Comparison of ENCODE assay signal across 10 mouse cellular contexts in the genomic region with DNA sequence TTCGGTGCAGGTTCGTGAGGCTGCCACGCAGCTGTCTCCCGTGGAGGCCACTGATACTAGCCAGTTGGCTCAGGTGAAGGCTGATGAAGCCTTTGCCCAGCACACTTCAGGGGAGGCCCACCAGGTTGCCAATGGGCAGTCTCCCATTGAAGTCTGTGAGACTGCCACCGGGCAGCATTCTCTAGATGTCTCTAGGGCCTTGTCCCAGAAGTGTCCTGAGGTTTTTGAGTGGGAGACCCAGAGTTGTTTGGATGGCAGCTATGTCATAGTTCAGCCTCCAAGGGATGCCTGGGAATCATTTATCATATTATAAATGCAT. TPM values are rescaled to one million over a fixed set of nuclear protein-coding genes. Genes with fewer than 3 reads are reported as not detected.
A peak's percentile ranks its signal among the peaks of the same experiment; 100 is the strongest.
DNase-seq lines count a peak whose midpoint lies in the region; ATAC-seq and TF ChIP-seq lines count a peak whose summit lies in the region.
"Had no signal": no experiment of that assay in that cellular context is flagged by ENCODE, and none has a peak within 500 bp of the region (broad histone marks: within the 10 kb centered on the region; RNA-seq: fewer than 3 reads in every experiment).

No protein-coding gene starts in this region.

- H3K27ac ChIP-seq in heart, embryonic 10.5 days = peak overlapping the region; percentile 71
- no peak overlapping the region for H3K27ac ChIP-seq in forebrain, postnatal 0 days (ENCODE audit: low read depth, low read length)
- no peak overlapping the region for H3K27ac ChIP-seq in liver, embryonic 15.5 days (replicated peaks)

- peaks cover 59% of the 10 kb centered on the region for H3K27me3 ChIP-seq in heart, embryonic 10.5 days (ENCODE audit: insufficient read depth, poor library complexity, severe bottlenecking)
- peaks cover 28% of the 10 kb centered on the region for H3K27me3 ChIP-seq in E14TG2a.4 (ENCODE audit: insufficient read depth, low read length)
- peaks cover 25% of the 10 kb centered on the region for H3K27me3 ChIP-seq in forebrain, postnatal 0 days (ENCODE audit: insufficient read depth, low read length)
- peaks cover 48% of the 10 kb centered on the region for H3K27me3 ChIP-seq in liver, embryonic 15.5 days

- peak overlapping the region; percentile 57 for H3K4me2 ChIP-seq in forebrain, postnatal 0 days (ENCODE audit: low read depth)
- H3K4me2 ChIP-seq in liver, embryonic 15.5 days = peak overlapping the region; percentile 71

- H3K9me3 ChIP-seq in heart, embryonic 10.5 days = no peaks in the 10 kb centered on the region
- H3K9me3 ChIP-seq in E14TG2a.4 (ENCODE audit: low read length) = no peaks in the 10 kb centered on the region
- H3K9me3 ChIP-seq in forebrain, postnatal 0 days (ENCODE audit: low read length) = no peaks in the 10 kb centered on the region
- no peaks in the 10 kb centered on the region for H3K9me3 ChIP-seq in liver, embryonic 15.5 days (replicated peaks)

- H3K4me3 ChIP-seq in heart, embryonic 10.5 days = peak overlapping the region; percentile 63
- H3K4me3 ChIP-seq in E14TG2a.4 (replicated peaks; ENCODE audit: low read length) = peak overlapping the region; percentile 81
- peak overlapping the region; percentile 30 for H3K4me3 ChIP-seq in forebrain, postnatal 0 days (ENCODE audit: low read depth, low read length)
- H3K4me3 ChIP-seq in liver, embryonic 15.5 days (replicated peaks) = peak overlapping the region; percentile 48; the same call in 1 of the 2 replicates

- no peak for DNase-seq in heart, embryonic 10.5 days (ENCODE audit: low spot score)
- no peak for DNase-seq in heart, postnatal 10 days
- DNase-seq in forebrain, postnatal 0 days = no peak
- no peak for DNase-seq in MN1 (ENCODE audit: low spot score)
- DNase-seq in cerebellum, postnatal 25 days = no peak

- no peak; the same call in 1 of the 2 replicates for ATAC-seq in forebrain, postnatal 0 days
- no peak for ATAC-seq in liver, embryonic 15.5 days (ENCODE audit: insufficient read depth)
- ATAC-seq in megakaryocyte, adult 5-6 weeks (ENCODE audit: poor library complexity, severe bottlenecking) = no peak

- WGBS in heart, embryonic 10.5 days = 38% methylated on average over 5 of the region's 5 CpGs
- 44% methylated on average over 5 of the region's 5 CpGs for WGBS in forebrain, postnatal 0 days
- 38% methylated on average over 5 of the region's 5 CpGs for WGBS in liver, embryonic 15.5 days (ENCODE audit: insufficient replicate concordance)

- intact Hi-C loops in heart, postnatal 10 days (cut with DNase I) = no loop called here

- H3K36me3 ChIP-seq in heart, embryonic 10.5 days = no peaks in the 10 kb centered on the region
- H3K36me3 ChIP-seq in E14TG2a.4 (ENCODE audit: insufficient read depth, low read length) = peaks cover 15% of the 10 kb centered on the region
- no peaks in the 10 kb centered on the region for H3K36me3 ChIP-seq in forebrain, postnatal 0 days (ENCODE audit: insufficient read depth)
- no peaks in the 10 kb centered on the region for H3K36me3 ChIP-seq in liver, embryonic 15.5 days (replicated peaks)

- TF ChIP-seq CTCF in E14TG2a.4 (conservative IDR thresholded peaks at IDR 0.05; ENCODE audit: low read length) = no peak
- TF ChIP-seq CTCF in forebrain, postnatal 0 days (IDR thresholded peaks at IDR 0.05; ENCODE audit: low read depth) = no peak

- peak overlapping the region; percentile 25; the same call in 1 of the 2 replicates for H3K9ac ChIP-seq in forebrain, postnatal 0 days
- no peak overlapping the region for H3K9ac ChIP-seq in liver, embryonic 15.5 days

- H3K4me1 ChIP-seq in heart, embryonic 10.5 days = peaks cover 9% of the 10 kb centered on the region
- peaks cover 86% of the 10 kb centered on the region for H3K4me1 ChIP-seq in E14TG2a.4 (replicated peaks; ENCODE audit: low read depth, low read length)
- no peaks in the 10 kb centered on the region for H3K4me1 ChIP-seq in forebrain, postnatal 0 days (ENCODE audit: insufficient read depth)
- H3K4me1 ChIP-seq in liver, embryonic 15.5 days (replicated peaks) = peaks cover 8% of the 10 kb centered on the region

RNA-seq across cellular contexts. Expression of gene Gm20509, which starts 1.6 kb away (rescaled TPM):
- not detected in 2 replicates for polyA plus RNA-seq in heart, embryonic 10.5 days (2016; fragmentation: Nextera tagmentation; extraction: Ambion mirVana)
- not detected for total RNA-seq in heart, postnatal 10 days (2021)
- not detected in 2 replicates for total RNA-seq in forebrain, postnatal 0 days (2014; rRNA removed)
- polyA plus RNA-seq in forebrain, postnatal 0 days (2015; fragmentation: Nextera tagmentation; extraction: Ambion mirVana) = not detected in 2 replicates
- polyA plus RNA-seq in liver, embryonic 15.5 days (2015; fragmentation: Nextera tagmentation; extraction: Ambion mirVana) = not detected in 2 replicates
- not detected in 2 replicates for total RNA-seq in megakaryocyte, adult 5-6 weeks (2015)
- not detected in 2 replicates for total RNA-seq in megakaryocyte, adult 5-6 weeks (2017)
- total RNA-seq: adrenal gland, adult 18-20 months had no signal
- polyA plus RNA-seq: erythroblast, embryonic 14.5 days had no signal

RNA-seq across cellular contexts. Expression of gene Khdc3, which starts 2.2 kb away (rescaled TPM):
- polyA plus RNA-seq in heart, embryonic 10.5 days (2016; fragmentation: Nextera tagmentation; extraction: Ambion mirVana) = not detected in 2 replicates
- total RNA-seq in heart, postnatal 10 days (2021) = not detected
- 1.1 TPM in 1 of 2 replicates, not detected in the other for total RNA-seq in forebrain, postnatal 0 days (2014; rRNA removed)
- polyA plus RNA-seq in forebrain, postnatal 0 days (2015; fragmentation: Nextera tagmentation; extraction: Ambion mirVana) = 0.08 TPM in 1 of 2 replicates, not detected in the other
- polyA plus RNA-seq in liver, embryonic 15.5 days (2015; fragmentation: Nextera tagmentation; extraction: Ambion mirVana) = 0.05 TPM in 1 of 2 replicates, not detected in the other
- total RNA-seq in megakaryocyte, adult 5-6 weeks (2015) = 0.45 and 1.1 TPM in 2 replicates
- 2.4 TPM in 1 of 2 replicates, not detected in the other for total RNA-seq in megakaryocyte, adult 5-6 weeks (2017)
- polyA plus RNA-seq: erythroblast, embryonic 14.5 days had no signal

RNA-seq across cellular contexts. Expression of gene Rsl24d1, which starts 9.4 kb away (rescaled TPM):
- 101 and 124 TPM in 2 replicates for polyA plus RNA-seq in heart, embryonic 10.5 days (2016; fragmentation: Nextera tagmentation; extraction: Ambion mirVana)
- 10 to 100 TPM; 54.9 to 60.4 TPM for total RNA-seq in heart, postnatal 10 days (2021)
- total RNA-seq in forebrain, postnatal 0 days (2014; rRNA removed) = 88.2 and 99.1 TPM in 2 replicates
- 115 and 119 TPM in 2 replicates for polyA plus RNA-seq in forebrain, postnatal 0 days (2015; fragmentation: Nextera tagmentation; extraction: Ambion mirVana)
- polyA plus RNA-seq in liver, embryonic 15.5 days (2015; fragmentation: Nextera tagmentation; extraction: Ambion mirVana) = 40.0 and 41.0 TPM in 2 replicates
- 60.7 and 64.7 TPM in 2 replicates for total RNA-seq in megakaryocyte, adult 5-6 weeks (2015)
- total RNA-seq in megakaryocyte, adult 5-6 weeks (2017) = 110 and 114 TPM in 2 replicates

RNA-seq across cellular contexts. Expression of gene Rab27a, which starts 59.2 kb away (rescaled TPM):
- polyA plus RNA-seq in heart, embryonic 10.5 days (2016; fragmentation: Nextera tagmentation; extraction: Ambion mirVana) = 3.5 and 5.3 TPM in 2 replicates
- 1 to 10 TPM; 4.4 to 6.7 TPM for total RNA-seq in heart, postnatal 10 days (2021)
- total RNA-seq in forebrain, postnatal 0 days (2014; rRNA removed) = 3.9 and 5.6 TPM in 2 replicates
- 1.1 and 2.3 TPM in 2 replicates for polyA plus RNA-seq in forebrain, postnatal 0 days (2015; fragmentation: Nextera tagmentation; extraction: Ambion mirVana)
- polyA plus RNA-seq in liver, embryonic 15.5 days (2015; fragmentation: Nextera tagmentation; extraction: Ambion mirVana) = 6.6 and 7.5 TPM in 2 replicates
- 55.5 and 58.9 TPM in 2 replicates for total RNA-seq in megakaryocyte, adult 5-6 weeks (2015)
- 154 and 155 TPM in 2 replicates for total RNA-seq in megakaryocyte, adult 5-6 weeks (2017)

Comparison
In these comparisons a context has a peak if more than half of its experiments do, and no peak if none do; other contexts are left out.
1. H3K4me3 ChIP-seq: peak in every context shown above with its lines; median percentile 81 in E14TG2a.4; 63 in heart, embryonic 10.5 days; 48 in liver, embryonic 15.5 days; 30 in forebrain, postnatal 0 days.